Mouse (Mus musculus): ENCODE measurements at regions not wholly inside any gene's neighbourhood (a gene's known extent, or its start where the extent isn't known, plus 50 kb on each side); places are given as distances from the start of the nearest gene placed in this dataset.

- no peak for DNase-seq (ENCODE audit: low read depth)
- TF ChIP-seq CTCF (IDR thresholded peaks at IDR 0.05; ENCODE audit: borderline replicate concordance, extremely low read depth, insufficient read depth, insufficient read length) (no peak), POLR2A (IDR thresholded peaks at IDR 0.05; ENCODE audit: borderline replicate concordance, extremely low read depth, insufficient read depth, insufficient read length, poor library complexity, severe bottlenecking) (no peak)
Measured at GRCm38 (mm10) chr2:144173358-144174106, 96.9 kb upstream of the Mgme1 start.

GRCm38 (mm10) chr2:144174366-144175035 lies 96.0 kb upstream of the Mgme1 start:
- TF ChIP-seq CTCF (IDR thresholded peaks at IDR 0.05; ENCODE audit: borderline replicate concordance, extremely low read depth, insufficient read depth, insufficient read length), result no peak
- no peak for DNase-seq (ENCODE audit: low read depth)

GRCm38 (mm10) chr2:144176508-144177170 lies 93.8 kb upstream of the Mgme1 start:
- TF ChIP-seq POLR2A (IDR thresholded peaks at IDR 0.05; ENCODE audit: borderline replicate concordance, extremely low read depth, insufficient read depth, insufficient read length, poor library complexity, severe bottlenecking), result no peak
- no peak for TF ChIP-seq CTCF (IDR thresholded peaks at IDR 0.05; ENCODE audit: borderline replicate concordance, extremely low read depth, insufficient read depth, insufficient read length)

GRCm38 (mm10) chr2:144177268-144177667 lies 93.2 kb upstream of the Mgme1 start:
- DNase-seq (ENCODE audit: low read depth), result no peak
- TF ChIP-seq POLR2A (IDR thresholded peaks at IDR 0.05; ENCODE audit: borderline replicate concordance, extremely low read depth, insufficient read depth, insufficient read length, poor library complexity, severe bottlenecking) (no peak), CTCF (IDR thresholded peaks at IDR 0.05; ENCODE audit: borderline replicate concordance, extremely low read depth, insufficient read depth, insufficient read length) (no peak)

More at GRCm38 (mm10) chr2:144176508-144177170, 93.8 kb upstream of the Mgme1 start:
- DNase-seq (ENCODE audit: low read depth), result no peak

DNA sequence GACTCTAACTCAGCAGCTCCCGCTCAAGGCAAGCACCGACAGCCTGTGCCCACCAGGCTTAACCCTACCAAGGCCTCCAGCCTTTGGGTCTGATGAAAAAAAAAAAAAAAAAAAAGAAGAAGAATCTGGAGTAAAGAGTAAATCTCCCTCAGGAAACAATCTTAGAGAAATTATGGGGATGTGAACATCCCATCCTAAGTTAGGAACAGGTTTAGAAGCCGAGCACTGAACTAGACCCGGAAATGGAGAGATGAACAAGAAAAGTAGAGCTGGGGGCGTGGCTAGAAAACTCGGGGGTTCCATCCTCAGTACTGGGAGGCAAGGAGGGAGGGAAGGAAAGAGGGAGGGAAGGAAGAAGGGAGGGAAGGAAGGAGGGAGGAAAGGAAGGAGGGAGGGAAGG lies 92.5 kb upstream of the Mgme1 start:
- DNase-seq (ENCODE audit: low read depth), result no peak
- TF ChIP-seq CTCF (IDR thresholded peaks at IDR 0.05; ENCODE audit: borderline replicate concordance, extremely low read depth, insufficient read depth, insufficient read length), result no peak
- TF ChIP-seq POLR2A (IDR thresholded peaks at IDR 0.05; ENCODE audit: borderline replicate concordance, extremely low read depth, insufficient read depth, insufficient read length, poor library complexity, severe bottlenecking), result no peak

DNA sequence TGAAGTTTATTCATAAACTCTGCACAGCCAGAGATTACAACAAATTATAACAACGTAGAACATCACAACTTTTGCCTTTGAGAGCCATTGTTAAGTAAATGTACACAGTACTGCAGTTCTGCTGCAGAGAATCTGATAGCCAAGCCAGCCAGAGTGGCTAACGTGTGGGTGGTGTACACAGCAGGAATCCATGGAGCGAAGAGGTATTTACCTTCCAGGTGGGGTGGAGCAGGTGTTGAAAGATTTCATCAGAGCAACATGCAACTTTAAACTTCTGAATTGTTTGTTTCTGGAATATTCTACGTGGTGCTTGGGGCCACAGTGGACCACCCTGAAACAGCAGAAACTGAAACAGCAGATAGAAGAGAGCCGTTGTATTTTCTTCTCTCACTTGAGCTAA lies 88.4 kb upstream of the Mgme1 start:
- no peak for DNase-seq (ENCODE audit: low read depth)
- no peak for TF ChIP-seq POLR2A (IDR thresholded peaks at IDR 0.05; ENCODE audit: borderline replicate concordance, extremely low read depth, insufficient read depth, insufficient read length, poor library complexity, severe bottlenecking)
- TF ChIP-seq CTCF (IDR thresholded peaks at IDR 0.05; ENCODE audit: borderline replicate concordance, extremely low read depth, insufficient read depth, insufficient read length), result no peak

DNA sequence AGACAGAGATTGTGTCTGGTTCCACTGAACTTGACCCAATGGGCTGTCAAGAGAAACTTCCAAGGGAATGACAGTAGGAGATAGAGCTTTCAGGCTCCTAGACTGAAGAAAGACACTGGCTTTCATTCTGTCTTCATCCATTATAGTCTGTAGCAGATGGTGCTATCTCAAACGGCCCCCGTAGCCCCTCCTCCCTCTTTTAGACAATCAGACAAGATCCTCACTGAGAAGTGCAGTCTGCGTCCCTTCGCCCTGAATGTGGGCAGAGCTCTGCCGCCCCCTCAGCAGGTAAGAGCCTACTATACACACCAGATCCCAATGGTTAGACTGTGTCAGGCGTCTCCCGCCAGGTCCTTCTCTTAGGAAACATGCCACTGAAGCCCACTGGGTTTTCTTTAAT lies 87.9 kb upstream of the Mgme1 start:
- no peak for DNase-seq (ENCODE audit: low read depth)
- TF ChIP-seq POLR2A (IDR thresholded peaks at IDR 0.05; ENCODE audit: borderline replicate concordance, extremely low read depth, insufficient read depth, insufficient read length, poor library complexity, severe bottlenecking) (no peak), CTCF (IDR thresholded peaks at IDR 0.05; ENCODE audit: borderline replicate concordance, extremely low read depth, insufficient read depth, insufficient read length) (no peak)

DNA sequence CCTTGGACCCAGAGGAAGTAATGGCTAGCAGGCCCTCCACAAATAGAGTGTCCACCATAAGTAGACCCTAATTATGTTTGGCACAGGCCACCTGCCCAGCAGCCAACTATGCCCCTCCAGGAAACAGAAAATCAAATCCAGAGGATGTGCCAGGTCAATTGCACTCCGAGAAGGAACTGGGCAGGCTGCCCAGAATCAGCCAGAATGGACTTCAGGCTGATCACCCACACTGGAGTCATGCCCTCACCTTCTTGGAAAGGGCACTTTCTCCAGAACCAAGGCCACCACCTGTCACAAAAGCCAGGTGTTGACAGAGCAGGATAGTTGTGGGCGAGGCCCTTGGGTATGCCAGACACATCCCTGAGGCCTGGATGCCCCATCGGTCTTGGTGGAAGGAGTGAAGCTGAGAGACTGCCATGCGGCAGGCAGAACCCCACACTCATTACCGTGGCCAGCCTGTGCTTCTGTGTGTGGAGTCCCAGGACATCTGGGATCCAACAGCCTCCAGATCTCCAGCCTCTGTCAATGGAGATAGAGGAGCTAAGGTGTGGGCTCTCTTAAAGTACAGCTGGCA lies 87.0 kb upstream of the Mgme1 start:
- DNase-seq (ENCODE audit: low read depth), result peak; percentile 31
- TF ChIP-seq CTCF (IDR thresholded peaks at IDR 0.05; ENCODE audit: borderline replicate concordance, extremely low read depth, insufficient read depth, insufficient read length), result no peak
- TF ChIP-seq POLR2A (IDR thresholded peaks at IDR 0.05; ENCODE audit: borderline replicate concordance, extremely low read depth, insufficient read depth, insufficient read length, poor library complexity, severe bottlenecking), result no peak

DNA sequence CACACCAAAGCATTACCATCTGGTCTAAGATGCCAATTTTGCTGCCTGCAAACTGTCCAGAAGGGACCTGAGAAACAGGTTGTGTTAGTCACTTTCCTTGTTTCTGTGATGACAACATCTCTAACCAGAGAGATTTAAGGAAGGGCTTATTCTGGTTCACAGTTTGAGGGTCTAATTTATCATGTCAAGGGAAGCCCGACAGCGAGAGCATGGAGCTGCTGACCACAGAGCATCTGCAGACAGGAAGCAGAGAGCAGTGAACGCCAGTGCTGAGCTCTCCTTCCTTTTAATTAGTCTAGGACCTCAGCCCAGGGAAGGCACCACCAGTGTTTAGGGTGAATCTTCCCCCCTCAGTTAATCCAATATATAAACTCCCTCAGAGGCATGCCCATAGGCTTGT lies 85.3 kb upstream of the Mgme1 start:
- TF ChIP-seq CTCF (IDR thresholded peaks at IDR 0.05; ENCODE audit: borderline replicate concordance, extremely low read depth, insufficient read depth, insufficient read length), result no peak
- no peak for TF ChIP-seq POLR2A (IDR thresholded peaks at IDR 0.05; ENCODE audit: borderline replicate concordance, extremely low read depth, insufficient read depth, insufficient read length, poor library complexity, severe bottlenecking)
- no peak for DNase-seq (ENCODE audit: low read depth)

- TF ChIP-seq CTCF (IDR thresholded peaks at IDR 0.05; ENCODE audit: borderline replicate concordance, extremely low read depth, insufficient read depth, insufficient read length), result no peak
- no peak for TF ChIP-seq POLR2A (IDR thresholded peaks at IDR 0.05; ENCODE audit: borderline replicate concordance, extremely low read depth, insufficient read depth, insufficient read length, poor library complexity, severe bottlenecking)
- no peak for DNase-seq (ENCODE audit: low read depth)
Measured at GRCm38 (mm10) chr2:144186426-144186825, 84.0 kb upstream of the Mgme1 start.

DNA sequence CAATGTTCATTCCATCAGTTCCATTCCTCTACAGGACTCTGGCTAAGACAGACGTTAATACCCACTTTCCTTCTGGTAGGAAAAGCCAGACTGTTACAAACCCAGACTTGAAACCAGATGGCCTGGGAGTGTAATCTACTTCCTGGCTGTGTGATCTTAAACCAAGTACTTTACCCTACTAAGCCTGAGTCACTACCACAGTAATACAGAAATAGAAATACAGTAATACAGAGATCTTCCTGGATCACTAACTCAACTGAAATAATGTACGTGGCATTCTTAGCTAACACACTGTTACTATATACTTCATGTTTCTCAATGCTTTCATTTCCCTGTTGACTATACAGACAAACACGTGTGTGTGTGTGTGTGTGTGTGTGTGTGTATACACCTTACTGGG lies 82.4 kb upstream of the Mgme1 start:
- DNase-seq (ENCODE audit: low read depth), result no peak
- TF ChIP-seq CTCF (IDR thresholded peaks at IDR 0.05; ENCODE audit: borderline replicate concordance, extremely low read depth, insufficient read depth, insufficient read length), result no peak
- no peak for TF ChIP-seq POLR2A (IDR thresholded peaks at IDR 0.05; ENCODE audit: borderline replicate concordance, extremely low read depth, insufficient read depth, insufficient read length, poor library complexity, severe bottlenecking)

All from brain, embryonic 14.5 days (tissue).